Mouse (Mus musculus): ENCODE data around the gene Ptges2.

Ptges2 gene

GRCm38 (mm10) chr2:32416556-32416955, 20.9 kb downstream of the Ptges2 start:
- DNase-seq = no peak

GRCm38 (mm10) chr2:32417486-32417885, 21.8 kb downstream of the Ptges2 start:
- no peak for DNase-seq

GRCm38 (mm10) chr2:32418430-32419151, 22.9 kb downstream of the Ptges2 start:
- DNase-seq = no peak

- DNase-seq = no peak
These were observed 23.7 kb downstream of the Ptges2 start for GRCm38 (mm10) chr2:32419359-32419758.

GRCm38 (mm10) chr2:32420066-32420608, 24.4 kb downstream of the Ptges2 start:
- no peak for DNase-seq

- DNase-seq = no peak
These were observed 25.0 kb downstream of the Ptges2 start for GRCm38 (mm10) chr2:32420647-32421046.

GRCm38 (mm10) chr2:32421851-32422251, 26.2 kb downstream of the Ptges2 start:
- DNase-seq = no peak

GRCm38 (mm10) chr2:32423481-32424331, 28.0 kb downstream of the Ptges2 start:
- DNase-seq = no peak

GRCm38 (mm10) chr2:32424796-32425195, 29.1 kb downstream of the Ptges2 start:
- no peak for DNase-seq

GRCm38 (mm10) chr2:32425568-32425967, 29.9 kb downstream of the Ptges2 start:
- DNase-seq = no peak

- no peak for DNase-seq
These were observed 30.4 kb downstream of the Ptges2 start for GRCm38 (mm10) chr2:32426141-32426540.

- DNase-seq = no peak
These were observed 32.0 kb downstream of the Ptges2 start for GRCm38 (mm10) chr2:32427720-32428119.

GRCm38 (mm10) chr2:32428262-32428722, 32.6 kb downstream of the Ptges2 start:
- no peak for DNase-seq

- no peak for DNase-seq
These were observed 33.7 kb downstream of the Ptges2 start for GRCm38 (mm10) chr2:32429215-32429891.

- DNase-seq = no peak
These were observed 35.3 kb downstream of the Ptges2 start for GRCm38 (mm10) chr2:32430701-32431676.

GRCm38 (mm10) chr2:32436686-32437372, 41.1 kb downstream of the Ptges2 start:
- no peak for DNase-seq

- DNase-seq = no peak
These were observed 42.0 kb downstream of the Ptges2 start for GRCm38 (mm10) chr2:32437612-32438166.

- DNase-seq = no peak
These were observed 43.0 kb downstream of the Ptges2 start for GRCm38 (mm10) chr2:32438733-32439132.

GRCm38 (mm10) chr2:32439177-32439576, 43.5 kb downstream of the Ptges2 start:
- DNase-seq = no peak

GRCm38 (mm10) chr2:32440164-32440563, 44.5 kb downstream of the Ptges2 start:
- DNase-seq = no peak

GRCm38 (mm10) chr2:32440632-32441031, 44.9 kb downstream of the Ptges2 start:
- no peak for DNase-seq
